Mouse (Mus musculus) kidney, adult 2 months (tissue): ENCODE results near the gene Lama2. TPM values are rescaled to one million over a fixed set of nuclear protein-coding genes. Genes with fewer than 3 reads are reported as not detected.

ENCODE experiments used
- DNase-seq: peaks from one replicate; pipeline ENCODE4 v3.0.0; 2021
- H3K27ac ChIP-seq: fragments of 200-500 bp; 2 replicates; pipeline ENCODE4 v1.5.1; 2012; ENCODE audit warnings: low read depth, low read length, control low read depth, inconsistent platforms; ENCODE audit not compliant: insufficient read depth
- H3K27me3 ChIP-seq: fragments of 200-500 bp; replicated peaks from 2 replicates; pipeline ENCODE4 v1.6.1; 2012; ENCODE audit warnings: mild to moderate bottlenecking, moderate library complexity, low read length, inconsistent platforms; ENCODE audit not compliant: control insufficient read depth, insufficient read depth
- H3K36me3 ChIP-seq: fragments of 200-500 bp; 2 replicates; pipeline ENCODE4 v1.6.1; 2012; ENCODE audit warnings: mild to moderate bottlenecking, moderate library complexity, low read length, inconsistent platforms; ENCODE audit not compliant: control insufficient read depth, insufficient read depth
- H3K4me1 ChIP-seq: fragments of 200-500 bp; 2 replicates; pipeline ENCODE4 v1.6.1; 2011; ENCODE audit warnings: low read length; ENCODE audit not compliant: control insufficient read depth, insufficient read depth
- H3K4me3 ChIP-seq: fragments of 200-500 bp; 2 replicates; pipeline ENCODE4 v1.5.1; 2011; ENCODE audit warnings: mild to moderate bottlenecking, low read depth, low read length, control low read depth; ENCODE audit not compliant: insufficient read depth
- CTCF ChIP-seq: fragments of 200-500 bp; conservative IDR thresholded peaks from 2 replicates; pipeline ENCODE4 v1.5.1; 2011; ENCODE audit warnings: low read depth, mild to moderate bottlenecking, control low read depth, low read length, moderate library complexity, mixed read lengths; ENCODE audit not compliant: insufficient read depth, insufficient read length
- POLR2A ChIP-seq: fragments of 200-500 bp; IDR thresholded peaks from one replicate; pipeline ENCODE4 v1.6.1; 2011; ENCODE audit warnings: low read depth, low read length, control low read depth
- WGBS: fragments of 180-500 bp; shearing (Covaris S2); methylation state at CpG from one replicate; pipeline ENCODE4 v1.1.7; 2018; 5-methylcytosine and 5-hydroxymethylcytosine counted together
- polyA plus RNA-seq: library from polyadenylated mRNA; depleted of rRNA; stranded (reverse); fragments of >200 nt; gene quantifications from 2 replicates; pipeline ENCODE4 v1.2.3, GENCODE M21; 2012

The Lama2 gene
- polyA plus RNA-seq, 1 experiment = 13.1 TPM

DNA sequence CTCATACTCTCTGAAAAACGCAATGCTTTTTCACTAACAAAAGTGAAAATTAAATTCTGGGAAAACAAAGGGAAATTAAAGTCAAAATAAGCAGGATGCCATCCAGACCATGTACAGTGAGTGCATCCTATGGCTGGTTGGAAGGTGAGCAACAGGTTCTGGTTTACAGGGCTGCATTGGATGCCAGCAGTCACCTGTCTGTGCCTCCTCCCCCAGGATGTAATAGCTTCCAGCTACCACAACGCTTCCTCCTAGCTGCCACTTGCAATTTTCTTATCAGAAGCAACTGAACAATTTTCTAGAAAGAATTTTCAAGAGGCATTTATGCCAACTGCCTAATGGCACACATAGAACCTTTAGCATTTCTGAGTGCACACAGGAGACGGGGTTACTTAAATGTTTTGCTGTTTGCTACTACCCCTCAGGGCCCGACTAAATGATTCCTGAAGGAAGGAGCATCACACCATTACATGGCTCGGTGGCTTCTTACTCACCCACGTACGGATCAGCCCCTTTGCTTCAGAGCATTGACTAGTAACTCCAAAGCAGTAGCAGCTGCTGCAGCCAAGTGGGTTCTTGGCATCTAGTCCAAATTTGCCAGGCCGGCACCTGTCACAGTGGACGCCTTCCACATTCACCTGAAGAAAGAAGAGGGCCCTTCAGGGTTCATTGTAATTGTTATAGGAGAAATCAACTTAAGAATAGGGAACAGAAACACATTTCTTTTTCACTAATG, 430.8 kb downstream of the Lama2 start:
- WGBS = 61% methylated on average over 9 of the region's 9 CpGs

DNA sequence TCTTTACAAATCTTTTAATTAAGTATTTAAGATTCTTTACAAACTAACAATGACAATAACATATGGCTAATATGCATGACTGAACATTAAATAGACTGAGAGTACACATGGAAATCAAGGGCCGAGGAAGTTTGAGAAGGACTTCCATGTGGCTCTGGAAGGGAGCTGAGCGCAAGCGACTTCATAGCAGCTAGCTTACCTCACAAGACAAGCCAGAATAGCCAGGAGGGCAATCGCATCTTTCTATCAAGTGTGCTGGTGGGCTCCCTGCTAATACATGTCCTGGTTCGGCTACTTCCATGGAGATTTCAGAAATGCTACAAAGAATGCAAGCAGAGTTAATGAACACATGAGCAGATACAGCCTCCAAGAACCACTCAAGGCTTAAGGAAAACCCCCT, 435.4 kb downstream of the Lama2 start:
- no peak for DNase-seq
- Histone ChIP-seq H3K4me3 (no peak overlapping the region), H3K4me1 (no peaks in the 10 kb centered on the region), H3K27me3 (no peaks in the 10 kb centered on the region), H3K27ac (no peak overlapping the region), H3K36me3 (no peaks in the 10 kb centered on the region)
- TF ChIP-seq CTCF = no peak
- no peak for TF ChIP-seq POLR2A
- 79% methylated on average over 5 of the region's 5 CpGs for WGBS

More for the DNA sequence above, 430.8 kb downstream of the Lama2 start:
- Histone ChIP-seq H3K27me3 (no peaks in the 10 kb centered on the region), H3K4me3 (no peak overlapping the region), H3K36me3 (no peaks in the 10 kb centered on the region), H3K4me1 (no peaks in the 10 kb centered on the region), H3K27ac (no peak overlapping the region)
- DNase-seq = no peak
- TF ChIP-seq CTCF = no peak
- TF ChIP-seq POLR2A = no peak

DNA sequence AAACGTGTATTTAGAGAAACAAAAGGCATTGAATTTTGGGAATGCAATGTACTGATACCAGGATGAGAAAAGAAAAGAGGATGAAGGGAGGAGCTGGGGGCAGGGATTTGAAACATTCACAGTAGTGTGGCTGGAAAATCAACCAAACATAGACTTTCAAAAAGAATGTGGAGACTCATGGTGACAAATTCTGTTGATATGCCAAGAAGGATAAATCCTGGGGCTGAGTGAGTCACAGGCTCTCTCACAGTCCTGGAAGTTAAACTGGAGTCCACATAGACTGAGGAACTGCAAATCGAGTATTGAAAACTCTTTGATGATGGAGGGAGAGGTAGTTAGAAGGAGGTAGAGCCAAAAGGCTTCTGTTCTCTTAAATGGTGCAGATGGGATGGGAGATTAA, 445.3 kb downstream of the Lama2 start:
- no peak overlapping the region for H3K27ac ChIP-seq
- WGBS = 76% methylated on average over 2 of the region's 2 CpGs
- no peaks in the 10 kb centered on the region for H3K4me1 ChIP-seq
- H3K4me3 ChIP-seq = no peak overlapping the region
- no peaks in the 10 kb centered on the region for H3K36me3 ChIP-seq
- H3K27me3 ChIP-seq = no peaks in the 10 kb centered on the region
- DNase-seq = no peak
- no peak for TF ChIP-seq CTCF
- TF ChIP-seq POLR2A = no peak

DNA sequence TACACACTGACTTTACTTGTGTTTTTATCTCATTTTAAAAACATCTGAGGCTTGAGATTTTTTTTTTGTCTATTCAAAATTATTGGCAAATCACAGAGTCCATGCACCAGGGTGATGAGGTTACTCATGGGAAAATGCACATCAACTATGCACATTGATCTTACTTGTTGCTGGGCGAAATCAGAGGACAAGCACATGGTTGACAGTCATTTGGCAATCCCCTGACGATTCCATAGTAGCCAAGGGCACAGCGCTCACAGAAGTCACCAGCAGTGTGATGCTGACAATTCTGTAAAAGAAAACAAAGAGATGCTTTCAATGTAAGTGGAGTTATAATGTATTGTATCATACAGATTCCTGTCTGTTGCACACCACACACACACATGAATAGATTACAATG, 454.8 kb downstream of the Lama2 start:
- Histone ChIP-seq H3K4me3 (no peak overlapping the region), H3K4me1 (no peaks in the 10 kb centered on the region), H3K27me3 (no peaks in the 10 kb centered on the region), H3K36me3 (no peaks in the 10 kb centered on the region), H3K27ac (no peak overlapping the region)
- no peak for DNase-seq
- 81% methylated on average over 3 of the region's 3 CpGs for WGBS
- TF ChIP-seq CTCF (no peak), POLR2A (no peak)

DNA sequence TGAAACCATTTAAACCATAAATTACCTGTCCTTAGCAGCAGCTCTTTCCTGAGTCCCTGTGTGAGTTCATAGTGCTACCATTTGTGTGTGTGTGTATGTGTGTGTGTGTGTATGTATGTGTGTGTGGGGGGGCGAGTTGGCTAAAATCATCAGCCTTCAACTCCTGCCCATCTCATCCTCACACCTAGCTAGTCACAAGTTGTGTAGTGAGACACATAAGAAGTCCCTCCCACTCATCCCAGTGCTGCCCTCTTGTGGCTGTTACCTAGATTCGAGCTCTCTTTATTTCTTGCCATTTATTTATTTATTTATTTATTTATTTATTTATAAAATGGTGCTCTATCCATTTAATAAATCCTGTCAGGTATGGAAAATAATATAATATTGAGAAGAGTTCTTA, 457.2 kb downstream of the Lama2 start:
- Histone ChIP-seq H3K36me3 (no peaks in the 10 kb centered on the region), H3K4me1 (no peaks in the 10 kb centered on the region), H3K4me3 (no peak overlapping the region), H3K27ac (no peak overlapping the region), H3K27me3 (no peaks in the 10 kb centered on the region)
- TF ChIP-seq CTCF = peak; percentile 24; the same call in 1 of the 2 replicates
- TF ChIP-seq POLR2A = no peak
- 77% methylated on average over 2 of the region's 2 CpGs for WGBS
- DNase-seq = peak; percentile 11

DNA sequence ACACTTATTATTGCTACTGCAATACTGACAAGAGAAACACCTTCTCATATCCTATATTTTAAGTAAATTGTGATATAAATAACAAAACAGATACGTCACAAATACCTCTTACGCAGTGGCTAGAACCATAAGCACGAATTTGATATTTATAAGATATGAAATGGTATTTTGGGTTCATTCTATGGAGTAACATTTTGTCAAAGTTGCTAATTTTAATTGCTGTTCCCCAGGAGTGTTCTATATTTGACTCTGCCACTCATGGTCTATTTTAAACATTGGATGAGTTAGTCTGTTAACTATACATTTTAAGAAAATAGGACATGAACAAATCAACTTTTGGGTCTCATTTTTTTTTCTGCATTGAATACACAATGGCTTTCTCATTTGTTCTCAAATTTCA, 469.3 kb downstream of the Lama2 start:
- Histone ChIP-seq H3K27ac (no peak overlapping the region), H3K4me1 (no peaks in the 10 kb centered on the region), H3K4me3 (no peak overlapping the region), H3K36me3 (no peaks in the 10 kb centered on the region), H3K27me3 (no peaks in the 10 kb centered on the region)
- TF ChIP-seq POLR2A = no peak
- TF ChIP-seq CTCF = no peak
- no peak for DNase-seq
- WGBS = 87% methylated on average over 3 of the region's 3 CpGs

DNA sequence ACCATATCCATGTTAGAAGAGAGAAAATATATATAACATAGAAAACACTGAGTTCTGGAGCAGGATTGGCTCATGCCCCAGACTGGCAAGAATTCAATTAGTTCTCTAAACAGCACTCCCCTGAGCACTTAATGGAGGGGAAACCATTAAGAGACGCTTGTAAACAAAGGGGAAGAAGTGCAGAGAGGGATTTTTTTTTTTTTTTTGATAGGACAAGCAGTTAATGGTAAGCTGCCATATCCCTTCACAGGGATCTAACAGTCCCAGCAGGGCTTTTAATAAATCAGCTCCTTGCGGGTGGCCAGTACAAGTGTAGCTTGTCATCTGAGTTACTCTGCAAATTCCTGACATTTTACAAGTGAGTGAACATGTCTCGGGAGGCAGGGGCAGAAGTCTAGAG, 479.1 kb downstream of the Lama2 start:
- no peak overlapping the region for H3K27ac ChIP-seq
- H3K36me3 ChIP-seq = no peaks in the 10 kb centered on the region
- H3K4me3 ChIP-seq = no peak overlapping the region
- peaks cover 6% of the 10 kb centered on the region; the same call in 1 of the 2 replicates for H3K4me1 ChIP-seq
- TF ChIP-seq CTCF (no peak), POLR2A (no peak)
- H3K27me3 ChIP-seq = no peaks in the 10 kb centered on the region
- peak; percentile 48 for DNase-seq
- whole genome bisulfite sequencing = 13% methylated on average over 3 of the region's 3 CpGs
